In the genomic region with DNA sequence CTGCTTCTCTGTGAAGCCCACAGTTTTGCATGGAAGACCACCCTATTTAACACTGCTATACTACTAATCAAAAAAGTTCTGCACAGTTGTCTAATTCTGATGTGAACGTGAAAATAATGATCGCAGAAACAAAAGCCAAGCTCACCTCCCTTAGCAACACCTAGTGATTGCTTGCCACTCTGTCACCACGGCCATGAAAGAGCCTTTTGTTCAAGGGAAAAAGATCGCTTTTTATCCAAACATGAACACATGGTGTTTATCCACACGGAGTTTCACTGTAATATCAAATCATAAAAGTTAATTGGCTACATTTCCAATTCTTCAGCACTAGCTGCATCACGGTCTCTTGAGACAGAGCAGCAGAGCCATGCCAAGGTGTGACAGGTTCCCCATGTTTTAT, we compare ENCODE assay signal across 23 mouse cellular contexts.
DNase-seq lines count a peak whose midpoint lies in the region; ATAC-seq and TF ChIP-seq lines count a peak whose summit lies in the region.
"Had no signal": no experiment of that assay in that cellular context is flagged by ENCODE, and none has a peak within 500 bp of the region (broad histone marks: within the 10 kb centered on the region; RNA-seq: fewer than 3 reads in every experiment).

No protein-coding gene starts in this region.

- TF ChIP-seq CTCF in gastrocnemius, adult 2 months (IDR thresholded peaks at IDR 0.05) = no peak
- no peak for TF ChIP-seq CTCF in layer of hippocampus, adult 2 months (conservative IDR thresholded peaks at IDR 0.05)
- TF ChIP-seq CTCF in brain, embryonic 14.5 days (IDR thresholded peaks at IDR 0.05; ENCODE audit: borderline replicate concordance, extremely low read depth, insufficient read depth, insufficient read length) = no peak

- no peaks in the 10 kb centered on the region for H3K36me3 ChIP-seq in forebrain, embryonic 14.5 days (ENCODE audit: control insufficient read depth, insufficient read depth, low read length)
- no peaks in the 10 kb centered on the region for H3K36me3 ChIP-seq in forebrain, embryonic 13.5 days (ENCODE audit: poor library complexity, severe bottlenecking)
- H3K36me3 ChIP-seq: G1E had no signal

- no peak overlapping the region for H3K9ac ChIP-seq in forebrain, embryonic 14.5 days (ENCODE audit: low read length)
- H3K9ac ChIP-seq in forebrain, embryonic 13.5 days = no peak overlapping the region

- no peaks in the 10 kb centered on the region for H3K27me3 ChIP-seq in forebrain, embryonic 14.5 days (replicated peaks; ENCODE audit: control insufficient read depth, insufficient read depth, low read length)
- H3K27me3 ChIP-seq in forebrain, embryonic 13.5 days = no peaks in the 10 kb centered on the region
- H3K27me3 ChIP-seq: CH12.LX, Patski had no signal

- no peak for ATAC-seq in forebrain, embryonic 14.5 days
- no peak for ATAC-seq in forebrain, embryonic 13.5 days
- ATAC-seq: activated CD4-positive, CD25-positive, alpha-beta regulatory T cell, adult 4 months; CD4-positive, CD25-positive, alpha-beta regulatory T cell, adult 4 months; Patski had no signal

- no peak overlapping the region for H3K27ac ChIP-seq in forebrain, embryonic 14.5 days (ENCODE audit: low read depth, low read length)
- H3K27ac ChIP-seq in forebrain, embryonic 13.5 days = no peak overlapping the region
- 0 out of 2 replicates have a peak overlapping the region, but pooled peaks have one; percentile 35 for H3K27ac ChIP-seq in gastrocnemius, adult 2 months
- H3K27ac ChIP-seq in layer of hippocampus, adult 2 months = peak overlapping the region; percentile 72

- no peak for TF ChIP-seq POLR2A in brain, embryonic 14.5 days (IDR thresholded peaks at IDR 0.05; ENCODE audit: borderline replicate concordance, extremely low read depth, insufficient read depth, insufficient read length, poor library complexity, severe bottlenecking)

- no peak overlapping the region for H3K4me3 ChIP-seq in forebrain, embryonic 14.5 days (ENCODE audit: low read depth, low read length)
- H3K4me3 ChIP-seq in forebrain, embryonic 13.5 days = no peak overlapping the region
- H3K4me3 ChIP-seq in gastrocnemius, adult 2 months = no peak overlapping the region
- no peak overlapping the region for H3K4me3 ChIP-seq in layer of hippocampus, adult 2 months

- intact Hi-C loops in gastrocnemius, adult 2 months (cut with DNase I) = no loop called here

- WGBS in forebrain, embryonic 14.5 days = 24% methylated on average over 6 of the region's 6 CpGs
- 41% methylated on average over 6 of the region's 6 CpGs for WGBS in forebrain, embryonic 13.5 days

- peak; percentile 51 for DNase-seq in forebrain, embryonic 14.5 days (ENCODE audit: low spot score)
- no peak for DNase-seq in gastrocnemius, adult 2 months
- no peak for DNase-seq in gastrocnemius, postnatal 10 days
- DNase-seq in layer of hippocampus, adult 2 months (ENCODE audit: low spot score in 2 of 2) = no peak
- DNase-seq in layer of hippocampus, postnatal 25 days (ENCODE audit: extremely low spot score in 1 of 2, low spot score in 1 of 2) = no peak
- DNase-seq in brain, embryonic 14.5 days (ENCODE audit: low read depth) = peak; percentile 51
- DNase-seq in kidney, postnatal 25 days = no peak
- DNase-seq: adrenal gland, adult 2 months; adrenal gland, adult 8-10 months; adrenal gland, postnatal 10 days; adrenal gland, postnatal 14 days; adrenal gland, postnatal 25 days; adrenal gland, postnatal 36 days; B cell, adult 2 months; cerebellum, adult 11 months; cerebellum, adult 11-12 months; cerebellum, adult 18-20 months had no signal

- peaks cover 7% of the 10 kb centered on the region; the same call in 1 of the 2 replicates for H3K4me1 ChIP-seq in forebrain, embryonic 14.5 days (ENCODE audit: control insufficient read depth, insufficient read depth, low read length)
- H3K4me1 ChIP-seq in forebrain, embryonic 13.5 days = peaks cover 25% of the 10 kb centered on the region

- H3K9me3 ChIP-seq in forebrain, embryonic 14.5 days (replicated peaks; ENCODE audit: control insufficient read depth, low read length) = no peaks in the 10 kb centered on the region
- H3K9me3 ChIP-seq in forebrain, embryonic 13.5 days (replicated peaks) = no peaks in the 10 kb centered on the region

- H3K4me2 ChIP-seq in forebrain, embryonic 14.5 days (ENCODE audit: low read length) = no peak overlapping the region
- H3K4me2 ChIP-seq in forebrain, embryonic 13.5 days = no peak overlapping the region

Comparison
In these comparisons a context has a peak if more than half of its experiments do, and no peak if none do; other contexts are left out.
1. DNase-seq: peak in forebrain, embryonic 14.5 days (single experiment) and brain, embryonic 14.5 days (single experiment); none in gastrocnemius, adult 2 months (single experiment), gastrocnemius, postnatal 10 days (single experiment), layer of hippocampus, adult 2 months (0 of 2), layer of hippocampus, postnatal 25 days (0 of 2) and kidney, postnatal 25 days (0 of 2).
2. H3K27ac ChIP-seq: peak in gastrocnemius, adult 2 months (single experiment) and layer of hippocampus, adult 2 months (single experiment); none in forebrain, embryonic 14.5 days (single experiment) and forebrain, embryonic 13.5 days (single experiment).